Mouse (Mus musculus) CH12.LX (cell line): Measurements from ENCODE around the gene Thoc3. TPM values are rescaled to one million over a fixed set of nuclear protein-coding genes. Genes with fewer than 3 reads are reported as not detected.
A peak's percentile ranks its signal among the peaks of the same experiment; 100 is the strongest.

ENCODE experiments used
- DNase-seq: peaks from one replicate; pipeline ENCODE4 v3.0.0-alpha.2; 2013; ENCODE audit errors: extremely low read depth
- H3K27ac ChIP-seq: 2 replicates; pipeline ENCODE4 v1.5.1; 2012; ENCODE audit warnings: low read depth, mild to moderate bottlenecking, control low read depth, moderate library complexity; ENCODE audit not compliant: insufficient read depth
- H3K27me3 ChIP-seq: replicated peaks from 2 replicates; pipeline ENCODE3; 2012; ENCODE audit warnings: inconsistent platforms
- H3K36me3 ChIP-seq, 2 experiments: replicated peaks in 1 of 2; 2 replicates each; pipeline versions ENCODE3 to v1.6.1; 2012; ENCODE audit warnings: inconsistent platforms in 1 of 2, low read length in 1 of 2, mild to moderate bottlenecking in 1 of 2, mixed read lengths in 1 of 2, moderate library complexity in 1 of 2; ENCODE audit not compliant: control insufficient read depth in 1 of 2, insufficient read depth in 1 of 2
- H3K4me1 ChIP-seq, 2 experiments: 2 replicates each; pipeline ENCODE4 v1.6.1; 2012; ENCODE audit warnings: inconsistent platforms in 1 of 2, moderate library complexity in 1 of 2; ENCODE audit not compliant: insufficient read depth in 2 of 2, control insufficient read depth in 1 of 2
- H3K4me2 ChIP-seq: 2 replicates; pipeline ENCODE4 v1.6.1; 2012; ENCODE audit warnings: low read depth, mild to moderate bottlenecking, control low read depth; ENCODE audit not compliant: poor library complexity, insufficient read depth, severe bottlenecking
- H3K4me3 ChIP-seq, 3 experiments: fragments of 150-350 bp in 1 of 3; sonication (generic) in 1 of 3; replicated peaks in 1 of 3; 2 replicates each; pipeline versions ENCODE3 to v1.5.1; 2011 to 2012; ENCODE audit warnings: low read depth in 2 of 3, low read length in 2 of 3, mild to moderate bottlenecking in 2 of 3, moderate library complexity in 2 of 3, control low read depth in 1 of 3, improper control_type of control experiment in 1 of 3, inconsistent platforms in 1 of 3, mixed read lengths in 1 of 3; ENCODE audit not compliant: poor library complexity in 1 of 3
- H3K79me2 ChIP-seq: replicated peaks from 2 replicates; pipeline ENCODE4 v1.6.1; 2012; ENCODE audit warnings: mild to moderate bottlenecking, moderate library complexity; ENCODE audit not compliant: control insufficient read depth, poor library complexity, insufficient read depth, severe bottlenecking; ENCODE audit errors: extremely low read depth
- H3K9ac ChIP-seq: 2 replicates; pipeline ENCODE4 v1.6.1; 2012; ENCODE audit warnings: low read depth, mild to moderate bottlenecking, control low read depth, moderate library complexity; ENCODE audit not compliant: insufficient read depth
- H3K9me3 ChIP-seq: replicated peaks from 2 replicates; pipeline ENCODE3; 2012; ENCODE audit warnings: low read length, inconsistent platforms, mixed read lengths
- BHLHE40 ChIP-seq: IDR thresholded peaks from 2 replicates; pipeline ENCODE4 v1.6.1; 2011; ENCODE audit warnings: mild to moderate bottlenecking, low read depth, low read length, improper control_type of control experiment
- CHD1 ChIP-seq: IDR thresholded peaks from 2 replicates; pipeline ENCODE4 v1.6.1; 2012; ENCODE audit warnings: low read depth, low read length, improper control_type of control experiment, inconsistent platforms
- CHD2 ChIP-seq: IDR thresholded peaks from 2 replicates; pipeline ENCODE4 v1.6.1; 2011; ENCODE audit warnings: low read length, improper control_type of control experiment
- CTCF ChIP-seq, 2 experiments: IDR thresholded peaks in 1 of 2; conservative IDR thresholded peaks in 1 of 2; 2 replicates each; pipeline ENCODE4 v1.5.1; 2011 to 2012; ENCODE audit warnings: low read depth in 2 of 2, low read length in 2 of 2, improper control_type of control experiment in 1 of 2, inconsistent platforms in 1 of 2, mild to moderate bottlenecking in 1 of 2, moderate library complexity in 1 of 2
- E2F4 ChIP-seq: IDR thresholded peaks from 2 replicates; pipeline ENCODE4 v1.6.1; 2011; ENCODE audit warnings: low read depth, low read length, improper control_type of control experiment; ENCODE audit not compliant: insufficient replicate concordance
- ELF1 ChIP-seq: IDR thresholded peaks from 2 replicates; pipeline ENCODE4 v1.6.1; 2014; ENCODE audit warnings: low read depth, mild to moderate bottlenecking, inconsistent platforms, low read length, improper control_type of control experiment
- EP300 ChIP-seq: IDR thresholded peaks from 2 replicates; pipeline ENCODE4 v1.6.1; 2011; ENCODE audit warnings: low read length, improper control_type of control experiment
- ETS1 ChIP-seq: conservative IDR thresholded peaks from 2 replicates; pipeline ENCODE4 v1.6.1; 2012; ENCODE audit warnings: low read depth, mild to moderate bottlenecking, inconsistent platforms, low read length, improper control_type of control experiment, moderate library complexity
- GABPA ChIP-seq: IDR thresholded peaks from 2 replicates; pipeline ENCODE4 v1.6.1; 2012; ENCODE audit warnings: low read depth, low read length, improper control_type of control experiment, inconsistent platforms; ENCODE audit not compliant: insufficient replicate concordance
- HCFC1 ChIP-seq: IDR thresholded peaks from 2 replicates; pipeline ENCODE4 v1.6.1; 2012; ENCODE audit warnings: low read depth, mild to moderate bottlenecking, inconsistent platforms, low read length, improper control_type of control experiment
- IRF4 ChIP-seq: IDR thresholded peaks from 2 replicates; pipeline ENCODE4 v1.6.1; 2014; ENCODE audit warnings: low read depth, mild to moderate bottlenecking, inconsistent platforms, low read length, improper control_type of control experiment
- JUN ChIP-seq: IDR thresholded peaks from 2 replicates; pipeline ENCODE4 v1.6.1; 2011; ENCODE audit warnings: low read depth, mild to moderate bottlenecking, low read length, improper control_type of control experiment, moderate library complexity; ENCODE audit not compliant: insufficient read depth
- JUND ChIP-seq: conservative IDR thresholded peaks from 2 replicates; pipeline ENCODE4 v1.6.1; 2011; ENCODE audit warnings: low read depth, low read length, improper control_type of control experiment
- KAT2A ChIP-seq: IDR thresholded peaks from 2 replicates; pipeline ENCODE4 v1.6.1; 2012; ENCODE audit warnings: low read length, improper control_type of control experiment, inconsistent platforms; ENCODE audit not compliant: insufficient replicate concordance
- MAFK ChIP-seq: IDR thresholded peaks from 2 replicates; pipeline ENCODE4 v1.6.1; 2011; ENCODE audit warnings: low read length, improper control_type of control experiment; ENCODE audit not compliant: insufficient replicate concordance
- MAX ChIP-seq: IDR thresholded peaks from 2 replicates; pipeline ENCODE4 v1.6.1; 2011; ENCODE audit warnings: low read length, improper control_type of control experiment
- MAZ ChIP-seq: IDR thresholded peaks from 2 replicates; pipeline ENCODE4 v1.6.1; 2012; ENCODE audit warnings: low read depth, mild to moderate bottlenecking, inconsistent platforms, low read length, improper control_type of control experiment, moderate library complexity
- MEF2A ChIP-seq: IDR thresholded peaks from 2 replicates; pipeline ENCODE4 v1.6.1; 2014; ENCODE audit warnings: low read depth, mild to moderate bottlenecking, inconsistent platforms, low read length, improper control_type of control experiment, borderline replicate concordance
- MXI1 ChIP-seq: IDR thresholded peaks from 2 replicates; pipeline ENCODE4 v1.6.1; 2011; ENCODE audit warnings: mild to moderate bottlenecking, low read depth, low read length, improper control_type of control experiment
- MYC ChIP-seq: IDR thresholded peaks from 2 replicates; pipeline ENCODE4 v1.6.1; 2011; ENCODE audit warnings: low read depth, mild to moderate bottlenecking, improper control_type of control experiment, low read length
- NELFE ChIP-seq: IDR thresholded peaks from 2 replicates; pipeline ENCODE4 v1.6.1; 2011; ENCODE audit warnings: low read depth, low read length, improper control_type of control experiment
- NRF1 ChIP-seq: IDR thresholded peaks from 2 replicates; pipeline ENCODE4 v1.6.1; 2014; ENCODE audit warnings: low read depth, mild to moderate bottlenecking, inconsistent platforms, low read length, improper control_type of control experiment, moderate library complexity
- PAX5 ChIP-seq: IDR thresholded peaks from 2 replicates; pipeline ENCODE4 v1.6.1; 2012; ENCODE audit warnings: low read length, inconsistent platforms, mixed read lengths
- POLR2A ChIP-seq: IDR thresholded peaks from 2 replicates; pipeline ENCODE4 v1.6.1; 2011; ENCODE audit warnings: low read depth, mild to moderate bottlenecking, improper control_type of control experiment, low read length
- POLR2AphosphoS2 ChIP-seq: IDR thresholded peaks from 2 replicates; pipeline ENCODE4 v1.6.1; 2011; ENCODE audit warnings: low read depth, low read length, improper control_type of control experiment
- RAD21 ChIP-seq: IDR thresholded peaks from 2 replicates; pipeline ENCODE4 v1.6.1; 2011; ENCODE audit warnings: low read depth, mild to moderate bottlenecking, low read length, improper control_type of control experiment, moderate library complexity
- SIN3A ChIP-seq: IDR thresholded peaks from 2 replicates; pipeline ENCODE4 v1.6.1; 2012; ENCODE audit warnings: low read length, improper control_type of control experiment, inconsistent platforms
- SMC3 ChIP-seq: IDR thresholded peaks from 2 replicates; pipeline ENCODE4 v1.6.1; 2011; ENCODE audit warnings: low read depth, low read length, improper control_type of control experiment
- TBP ChIP-seq: conservative IDR thresholded peaks from 2 replicates; pipeline ENCODE4 v1.6.1; 2011; ENCODE audit warnings: low read depth, low read length, improper control_type of control experiment
- TCF12 ChIP-seq: IDR thresholded peaks from 2 replicates; pipeline ENCODE4 v1.6.1; 2014; ENCODE audit warnings: low read depth, mild to moderate bottlenecking, inconsistent platforms, low read length, improper control_type of control experiment
- UBTF ChIP-seq: IDR thresholded peaks from 2 replicates; pipeline ENCODE4 v1.6.1; 2012; ENCODE audit warnings: low read depth, mild to moderate bottlenecking, inconsistent platforms, low read length, improper control_type of control experiment, moderate library complexity
- USF1 ChIP-seq: IDR thresholded peaks from 2 replicates; pipeline ENCODE4 v1.6.1; 2014; ENCODE audit warnings: low read depth, mild to moderate bottlenecking, inconsistent platforms, low read length, improper control_type of control experiment
- USF2 ChIP-seq: conservative IDR thresholded peaks from 2 replicates; pipeline ENCODE4 v1.6.1; 2011; ENCODE audit warnings: low read depth, low read length, improper control_type of control experiment
- ZC3H11A ChIP-seq: IDR thresholded peaks from 2 replicates; pipeline ENCODE4 v1.6.1; 2012; ENCODE audit warnings: low read depth, mild to moderate bottlenecking, inconsistent platforms, low read length, improper control_type of control experiment
- ZKSCAN1 ChIP-seq: IDR thresholded peaks from 2 replicates; pipeline ENCODE4 v1.6.1; 2012; ENCODE audit warnings: low read depth, inconsistent platforms, low read length, improper control_type of control experiment, borderline replicate concordance
- ZMIZ1 ChIP-seq: IDR thresholded peaks from 2 replicates; pipeline ENCODE4 v1.6.1; 2012; ENCODE audit warnings: low read depth, mild to moderate bottlenecking, inconsistent platforms, low read length, improper control_type of control experiment
- ZNF384 ChIP-seq: IDR thresholded peaks from 2 replicates; pipeline ENCODE4 v1.6.1; 2012; ENCODE audit warnings: low read depth, low read length, improper control_type of control experiment, inconsistent platforms
- dilution Hi-C: fragments of 300-500 bp; cut with MboI; formaldehyde crosslinking; loops from 2 replicates; pipeline ENCODE4 v1.14.3; 2020; ENCODE audit warnings: low sequenced_read_pairs; ENCODE audit not compliant: extremely low pct_unique_long_range_greater_than_20kb, extremely low pct_ligation_motif_present
- in situ Hi-C: fragments of 300-500 bp; cut with MboI; formaldehyde crosslinking; loops from 3 replicates; pipeline ENCODE4 v1.14.3; 2019; ENCODE audit warnings: low sequenced_read_pairs, low pct_ligation_motif_present, low pct_unique_long_range_greater_than_20kb, mixed read lengths
- polyA plus RNA-seq: library from polyadenylated mRNA; unstranded; fragments of >175 nt; gene quantifications from 2 replicates; pipeline ENCODE4 v1.2.1, GENCODE M21; 2012; ENCODE audit warnings: low read depth; ENCODE audit not compliant: insufficient read length
- total RNA-seq, 2 experiments: library from RNA; depleted of rRNA; stranded (reverse); fragments of 300-350 nt in 1 of 2; fragments of >200 nt in 1 of 2; gene quantifications; 2 replicates each; pipeline ENCODE4 v1.2.3; 2012 to 2014

The Thoc3 gene
- total RNA-seq (2012; rRNA removed) (77.5 and 84.5 TPM in 2 replicates), total RNA-seq (2014; rRNA removed) (72.1 and 81.8 TPM in 2 replicates), polyA plus RNA-seq (93.1 and 98.7 TPM in 2 replicates)

GRCm38 (mm10) chr13:54468098-54469011 is at the start of gene Thoc3:
Gene Thoc3 (minus strand): TSS chr13:54468849.
- H3K4me2 ChIP-seq = peak within 1 kb of the TSS; percentile 74
- H3K27me3 ChIP-seq = no peaks in the 10 kb centered on the region
- peak; percentile 85 for DNase-seq
- H3K36me3 ChIP-seq = peaks cover 30 to 44% of the 10 kb centered on the region in 2 experiments
- peak within 1 kb of the TSS; percentile 86 for H3K9ac ChIP-seq
- dilution Hi-C loops (no loop called here), in situ Hi-C loops (no loop called here)
- H3K79me2 ChIP-seq = peaks cover 27% of the 10 kb centered on the region
- H3K4me1 ChIP-seq = peaks cover 7 to 8% of the 10 kb centered on the region in 2 experiments
- H3K27ac ChIP-seq = peak within 1 kb of the TSS; percentile 22; the same call in 1 of the 2 replicates
- peaks cover 16% of the 10 kb centered on the region for H3K9me3 ChIP-seq
- peak within 1 kb of the TSS; percentile 96 to 100 (median 98) for H3K4me3 ChIP-seq
- TF ChIP-seq ZC3H11A = no peak
- peak; percentile 88 for TF ChIP-seq MXI1
- TF ChIP-seq CHD1 = no peak
- no peak for TF ChIP-seq PAX5
- no peak for TF ChIP-seq EP300
- TF ChIP-seq ELF1 = peak; percentile 87
- TF ChIP-seq CTCF (conservative IDR thresholded peaks at IDR 0.05 in 1 of 2, IDR thresholded peaks at IDR 0.05 in 1 of 2; ENCODE audit: low read depth in 2 of 2, low read length in 2 of 2) = no peak
- peak; percentile 72; the same call in 1 of the 2 replicates for TF ChIP-seq MAX
- peak; percentile 25; the same call in 1 of the 2 replicates for TF ChIP-seq BHLHE40
- TF ChIP-seq POLR2A = peak; percentile 92
- TF ChIP-seq MYC = peak; percentile 78
- TF ChIP-seq POLR2AphosphoS2 = peak; percentile 85; the same call in 1 of the 2 replicates
- TF ChIP-seq SMC3 = no peak
- peak; percentile 65 for TF ChIP-seq CHD2
- TF ChIP-seq TCF12 = peak; percentile 88
- 0 out of 2 replicates have a peak, but pooled peaks have one; percentile 22 for TF ChIP-seq MAZ
- TF ChIP-seq IRF4 = 0 out of 2 replicates have a peak, but pooled peaks have one; percentile 12
- TF ChIP-seq NRF1 = peak; percentile 93
- no peak for TF ChIP-seq ZNF384
- TF ChIP-seq SIN3A = peak; percentile 80
- peak; percentile 82 for TF ChIP-seq NELFE
- TF ChIP-seq RAD21 = no peak
- TF ChIP-seq JUND = no peak
- TF ChIP-seq MAFK = peak; percentile 47; the same call in 1 of the 2 replicates
- no peak for TF ChIP-seq UBTF
- peak; percentile 57; the same call in 1 of the 2 replicates for TF ChIP-seq MEF2A
- TF ChIP-seq ZKSCAN1 = no peak
- TF ChIP-seq USF1 = no peak
- TF ChIP-seq GABPA = peak; percentile 52; the same call in 1 of the 2 replicates
- peak; percentile 96 for TF ChIP-seq HCFC1
- TF ChIP-seq ETS1 = no peak
- TF ChIP-seq E2F4 = peak; percentile 82; the same call in 1 of the 2 replicates
- peak; percentile 95 for TF ChIP-seq KAT2A
- peak; percentile 59 for TF ChIP-seq ZMIZ1
- TF ChIP-seq USF2 = no peak
- no peak for TF ChIP-seq JUN
- TF ChIP-seq TBP = peak; percentile 55; the same call in 1 of the 2 replicates
